23 mouse cellular contexts compared by ENCODE assay signal in the genomic region with DNA sequence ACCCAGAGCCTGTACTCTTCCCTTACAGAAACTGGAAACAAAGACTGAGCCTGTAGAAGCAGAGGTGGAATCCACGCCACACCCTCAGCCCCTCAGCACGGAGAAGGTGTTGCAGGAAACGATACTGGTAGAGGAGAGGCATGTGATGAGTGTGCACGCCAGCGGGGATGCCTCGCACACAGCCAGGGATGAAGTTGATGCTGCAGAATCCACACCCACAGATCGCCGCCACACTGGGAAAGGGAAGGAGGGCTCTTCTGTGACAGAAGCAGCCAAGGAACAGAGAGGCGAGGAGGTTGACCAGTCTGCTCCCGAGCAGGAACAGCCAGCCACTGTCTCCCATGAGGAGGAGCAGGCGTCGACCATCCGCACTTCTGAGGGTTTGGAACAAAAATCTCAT.
"Had no signal": no experiment of that assay in that cellular context is flagged by ENCODE, and none has a peak within 500 bp of the region (broad histone marks: within the 10 kb centered on the region; RNA-seq: fewer than 3 reads in every experiment).

No protein-coding gene starts in this region.

- DNase-seq: gastrocnemius, postnatal 14 days; gastrocnemius, postnatal 36 days; heart, adult 18-20 months; heart, postnatal 14 days; heart, postnatal 36 days; kidney, adult 11 months; kidney, adult 2 months; kidney, adult 9 months; kidney, postnatal 14 days; kidney, postnatal 36 days; layer of hippocampus, adult 9-11 months; layer of hippocampus, postnatal 36 days; left cerebral cortex, postnatal 4 days had no signal

- H3K27me3 ChIP-seq: heart, embryonic 13.5 days; heart, embryonic 15.5 days; hindbrain, embryonic 13.5 days; hindbrain, embryonic 15.5 days; kidney, embryonic 15.5 days; limb, embryonic 13.5 days; limb, embryonic 15.5 days; liver, embryonic 12.5 days had no signal

- H3K9me3 ChIP-seq: heart, embryonic 13.5 days; heart, embryonic 15.5 days; kidney, embryonic 15.5 days; limb, embryonic 15.5 days had no signal

- H3K4me1 ChIP-seq: heart, embryonic 13.5 days; heart, embryonic 15.5 days; hindbrain, embryonic 13.5 days; hindbrain, embryonic 15.5 days; kidney, embryonic 15.5 days; limb, embryonic 13.5 days; limb, embryonic 15.5 days; liver, embryonic 12.5 days had no signal

- H3K4me3 ChIP-seq: heart, embryonic 13.5 days; heart, embryonic 15.5 days; hindbrain, embryonic 13.5 days; hindbrain, embryonic 15.5 days; kidney, embryonic 15.5 days; limb, embryonic 13.5 days; limb, embryonic 15.5 days; liver, embryonic 12.5 days had no signal

- ATAC-seq: hindbrain, postnatal 0 days; intestine, embryonic 16.5 days; liver, embryonic 12.5 days had no signal
